Mouse (Mus musculus): ENCODE data around the gene Plekhg1.

Plekhg1 gene

GRCm38 (mm10) chr10:3740148-3740503 is at the start of gene Plekhg1:
Gene Plekhg1, plus strand, starts transcription at chr10:3740364.
- DNase-seq, result peak; percentile 21

GRCm38 (mm10) chr10:3692791-3693190 is 47.4 kb upstream of the Plekhg1 start:
- DNase-seq, result no peak

- DNase-seq, result no peak
Measured at GRCm38 (mm10) chr10:3693699-3694280, 46.4 kb upstream of the Plekhg1 start.

GRCm38 (mm10) chr10:3695332-3695905 is 44.7 kb upstream of the Plekhg1 start:
- DNase-seq, result no peak

- peak; percentile 26 for DNase-seq
Measured at GRCm38 (mm10) chr10:3696727-3697348, 43.3 kb upstream of the Plekhg1 start.

- no peak for DNase-seq
Measured at GRCm38 (mm10) chr10:3697500-3697899, 42.7 kb upstream of the Plekhg1 start.

GRCm38 (mm10) chr10:3700225-3701073 is 39.7 kb upstream of the Plekhg1 start:
- no peak for DNase-seq

- DNase-seq, result no peak
Measured at GRCm38 (mm10) chr10:3701832-3702231, 38.3 kb upstream of the Plekhg1 start.

GRCm38 (mm10) chr10:3702585-3702984 is 37.6 kb upstream of the Plekhg1 start:
- no peak for DNase-seq

GRCm38 (mm10) chr10:3706231-3706630 is 33.9 kb upstream of the Plekhg1 start:
- DNase-seq, result no peak

- DNase-seq, result no peak
Measured at GRCm38 (mm10) chr10:3710081-3710480, 30.1 kb upstream of the Plekhg1 start.

- peak; percentile 41 for DNase-seq
Measured at GRCm38 (mm10) chr10:3715302-3715943, 24.7 kb upstream of the Plekhg1 start.

GRCm38 (mm10) chr10:3718021-3718865 is 21.9 kb upstream of the Plekhg1 start:
- peak; percentile 28 for DNase-seq

- DNase-seq, result no peak
Measured at GRCm38 (mm10) chr10:3720296-3720695, 19.9 kb upstream of the Plekhg1 start.

GRCm38 (mm10) chr10:3722339-3722738 is 17.8 kb upstream of the Plekhg1 start:
- no peak for DNase-seq

- DNase-seq, result no peak
Measured at GRCm38 (mm10) chr10:3724665-3725064, 15.5 kb upstream of the Plekhg1 start.

GRCm38 (mm10) chr10:3729666-3730065 is 10.5 kb upstream of the Plekhg1 start:
- DNase-seq, result no peak

GRCm38 (mm10) chr10:3730314-3730713 is 9.8 kb upstream of the Plekhg1 start:
- DNase-seq, result no peak

- DNase-seq, result no peak
Measured at GRCm38 (mm10) chr10:3737034-3737433, 3.1 kb upstream of the Plekhg1 start.

GRCm38 (mm10) chr10:3740504-3741388 is 582 bp downstream of the Plekhg1 start:
- peak; percentile 11 for DNase-seq

GRCm38 (mm10) chr10:3741791-3742190 is 1.6 kb downstream of the Plekhg1 start:
- no peak for DNase-seq

All from cerebellum, adult 9-10 months (tissue).